Mouse (Mus musculus): ENCODE data around the gene Efnb2. TPM values are rescaled to one million over a fixed set of nuclear protein-coding genes. Genes with fewer than 3 reads are reported as not detected.
A peak's percentile ranks its signal among the peaks of the same experiment; 100 is the strongest.

Efnb2 gene
- total RNA-seq, 2 experiments from 2014 or later, result 25.0 to 28.9 TPM

- peak overlapping the region; percentile 89 for H3K27ac ChIP-seq
- H3K4me3 ChIP-seq, result peak overlapping the region; percentile 91
- DNase-seq (ENCODE audit: low spot score in 2 of 2), result peak; percentile 86 to 94
- TF ChIP-seq CTCF (conservative IDR thresholded peaks at IDR 0.05), result peak; percentile 92
These were observed 707 bp upstream of the Efnb2 start for GRCm38 (mm10) chr8:8661759-8662138.

GRCm38 (mm10) chr8:8660307-8661098 is 539 bp downstream of the Efnb2 start:
- no peak for TF ChIP-seq CTCF (conservative IDR thresholded peaks at IDR 0.05)
- Histone ChIP-seq H3K27ac (peak overlapping the region; percentile 89), H3K4me3 (peak overlapping the region; percentile 91)
- no peak for DNase-seq (ENCODE audit: low spot score in 2 of 2)

DNA sequence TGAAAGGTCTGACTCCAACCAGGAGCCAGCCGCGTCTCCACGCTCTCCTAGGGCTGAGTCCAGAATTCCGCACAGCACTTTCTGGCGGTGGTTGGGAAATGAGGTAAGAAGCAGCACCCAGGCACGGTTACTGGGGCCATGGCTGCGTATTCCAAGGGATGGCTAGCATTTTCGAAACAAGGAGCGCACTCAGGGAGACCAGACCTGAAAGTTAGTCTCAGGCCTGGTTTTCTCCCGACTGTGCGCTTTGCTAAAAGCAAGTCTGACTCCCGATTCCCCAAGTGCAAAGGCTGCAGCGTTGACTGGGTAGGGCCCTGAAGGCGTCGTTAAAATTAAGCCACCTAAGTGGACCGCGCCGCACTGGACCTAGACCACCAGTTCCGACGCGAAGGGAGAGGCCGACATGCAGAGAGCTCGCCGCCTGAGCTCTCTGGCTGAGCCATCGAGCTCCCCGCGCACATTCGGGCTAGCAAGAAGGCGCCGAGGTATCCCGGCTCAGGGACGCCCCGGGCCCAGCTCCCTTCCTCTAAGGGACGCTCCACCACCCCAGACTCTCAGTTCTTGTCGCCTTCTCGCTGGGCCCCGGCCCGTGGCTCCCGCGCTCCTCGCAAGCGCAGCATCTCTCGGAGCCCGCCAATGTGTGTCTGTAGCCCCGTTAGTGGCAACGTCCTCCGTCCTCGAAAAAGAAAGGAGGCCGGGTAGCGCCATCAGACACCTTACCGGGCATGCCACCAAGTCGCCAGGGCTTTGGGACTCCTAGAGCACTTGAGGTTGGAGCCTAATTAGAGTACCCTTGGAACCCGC is 1.3 kb downstream of the Efnb2 start:
- DNase-seq (ENCODE audit: low spot score in 2 of 2), result peak in 1 of 2 experiments; percentile 27
- H3K4me3 ChIP-seq, result peak overlapping the region; percentile 91
- TF ChIP-seq CTCF (conservative IDR thresholded peaks at IDR 0.05), result no peak
- peak overlapping the region; percentile 89 for H3K27ac ChIP-seq

DNA sequence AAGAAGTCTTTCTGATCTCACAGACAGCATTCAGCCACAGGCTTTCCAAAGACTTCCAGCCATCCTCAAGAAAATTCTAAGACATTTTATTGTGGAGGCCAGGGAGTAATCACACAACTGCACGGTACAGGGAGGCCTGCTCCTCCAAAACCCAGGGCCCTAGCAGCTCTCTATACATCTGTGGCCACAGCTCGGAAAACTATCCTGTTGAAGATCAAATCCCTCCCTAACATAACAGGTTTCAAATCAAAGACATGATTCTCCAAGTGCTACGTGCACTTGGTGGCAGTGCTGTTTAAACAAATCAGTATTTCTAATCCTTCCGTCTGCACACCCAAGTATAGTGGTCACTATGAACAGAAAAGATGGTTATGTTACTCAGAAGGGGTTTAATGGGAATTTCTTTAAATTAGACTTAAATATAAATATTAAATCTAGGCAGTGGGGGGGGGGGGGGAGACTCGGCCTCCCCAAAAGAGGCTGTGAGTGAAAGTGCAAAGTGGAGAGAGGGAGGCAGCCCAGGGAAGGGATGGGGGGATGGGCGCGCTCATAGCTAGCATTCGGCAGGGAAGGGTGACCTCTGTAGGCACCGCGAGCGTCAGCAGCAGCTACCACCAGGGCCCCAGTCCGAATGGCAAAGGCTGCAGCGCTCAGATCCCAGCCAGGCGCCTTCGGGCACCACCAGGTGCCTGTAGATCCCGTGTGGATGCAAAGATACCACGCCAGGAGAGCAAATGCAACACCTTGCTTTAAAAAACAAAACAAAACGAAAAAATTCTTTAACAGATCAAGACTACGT is 2.4 kb downstream of the Efnb2 start:
- H3K27ac ChIP-seq, result peak overlapping the region; percentile 89
- TF ChIP-seq CTCF (conservative IDR thresholded peaks at IDR 0.05), result peak; percentile 79
- H3K4me3 ChIP-seq, result peak overlapping the region; percentile 91
- peak; percentile 82 to 84 for DNase-seq (ENCODE audit: low spot score in 2 of 2)

GRCm38 (mm10) chr8:8657692-8658355 is 3.2 kb downstream of the Efnb2 start:
- no peak for DNase-seq (ENCODE audit: low spot score in 2 of 2)
- TF ChIP-seq CTCF (conservative IDR thresholded peaks at IDR 0.05), result no peak
- peak overlapping the region; percentile 91 for H3K4me3 ChIP-seq
- peak overlapping the region; percentile 63 for H3K27ac ChIP-seq

DNA sequence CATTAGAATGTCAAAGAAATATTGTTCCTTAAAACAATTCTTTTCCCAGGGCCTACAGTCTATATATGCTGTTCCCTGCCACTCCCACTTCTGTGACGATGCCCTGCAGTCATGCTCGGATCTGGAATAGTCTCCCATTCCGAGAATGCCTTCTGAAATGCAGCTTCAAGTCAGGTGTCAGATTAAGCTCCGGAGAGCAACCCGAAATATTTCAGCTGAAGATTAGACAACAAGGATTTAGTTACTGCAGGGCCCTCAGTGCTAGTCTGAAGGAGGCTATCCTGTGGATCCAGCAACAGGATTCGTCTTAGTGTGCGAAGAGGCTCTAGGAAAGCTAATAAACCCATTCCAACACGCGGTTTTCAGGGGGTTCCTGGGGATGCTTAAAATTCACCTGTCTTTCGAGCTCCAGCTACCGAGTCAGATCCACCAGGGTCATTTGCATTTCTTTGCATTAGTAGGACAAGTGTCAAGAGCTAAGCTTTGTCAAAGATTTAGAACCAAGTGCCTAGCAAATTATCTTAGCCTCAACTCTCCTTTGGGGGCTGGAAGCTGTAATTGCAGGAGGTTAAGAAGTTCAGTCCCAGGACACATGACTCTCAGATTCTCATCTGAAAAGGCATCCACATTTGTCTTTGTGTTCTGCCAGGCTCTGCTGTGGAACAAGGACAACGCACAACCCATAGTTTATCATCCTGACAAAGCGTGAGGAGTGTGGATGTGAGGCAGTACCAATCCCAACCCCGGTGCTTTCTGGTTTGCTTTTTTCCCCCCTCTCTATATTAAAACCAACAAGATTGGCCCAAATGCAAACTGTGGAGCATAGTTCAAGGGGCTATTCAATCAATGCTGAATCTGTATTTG is 4.2 kb downstream of the Efnb2 start:
- TF ChIP-seq CTCF (conservative IDR thresholded peaks at IDR 0.05), result no peak
- Histone ChIP-seq H3K27ac (peak overlapping the region; percentile 63), H3K4me3 (peak overlapping the region; percentile 91)
- DNase-seq (ENCODE audit: low spot score in 2 of 2), result no peak

DNA sequence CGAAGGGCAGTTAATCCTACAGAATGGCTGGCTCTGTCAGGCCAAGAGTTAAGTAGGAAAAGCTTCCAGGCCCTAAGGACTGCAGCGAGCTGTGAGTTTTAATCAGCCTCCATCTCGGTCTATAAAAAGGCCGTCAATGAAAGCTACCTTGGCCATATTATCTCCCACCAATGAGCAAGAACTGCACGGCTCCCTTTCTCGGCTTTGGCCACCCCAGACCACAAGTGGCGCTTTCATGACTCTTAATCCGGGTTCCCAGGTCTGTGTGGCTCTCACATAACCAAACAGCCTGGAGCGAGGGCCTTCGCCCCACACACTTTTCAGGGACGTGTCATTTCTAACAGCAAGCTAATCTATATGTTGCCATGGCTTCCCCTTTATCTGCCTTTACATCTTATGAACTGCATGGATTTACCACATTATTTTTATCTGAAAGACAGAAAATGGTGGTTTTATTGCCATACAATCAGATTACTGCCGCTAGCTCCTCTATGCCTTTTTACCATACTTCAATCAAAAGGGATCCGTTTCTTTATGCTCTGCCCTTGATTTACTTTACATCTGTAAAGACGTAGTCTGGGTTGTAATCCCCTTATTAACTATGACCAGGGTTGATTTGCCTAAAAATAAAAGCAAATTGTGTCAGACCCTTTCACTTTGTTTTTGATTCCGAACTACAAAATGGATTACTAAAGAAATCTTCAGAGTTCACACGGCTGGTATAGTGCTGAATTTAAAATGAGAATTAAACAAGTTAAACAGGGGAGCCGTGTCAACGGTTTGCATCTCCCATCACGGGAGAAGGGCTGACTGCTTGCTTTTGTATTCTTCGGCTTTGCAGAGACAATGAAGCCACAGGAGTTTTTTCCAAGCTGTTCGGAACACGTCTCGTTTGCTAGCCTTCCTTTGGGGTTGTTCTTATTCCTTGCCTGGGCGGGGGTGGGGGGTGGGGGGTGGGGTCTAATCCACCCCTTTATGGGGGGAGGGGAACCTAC is 5.4 kb downstream of the Efnb2 start:
- DNase-seq (ENCODE audit: low spot score in 2 of 2), result no peak
- Histone ChIP-seq H3K27ac (peak overlapping the region; percentile 63), H3K4me3 (peak overlapping the region; percentile 91)
- no peak for TF ChIP-seq CTCF (conservative IDR thresholded peaks at IDR 0.05)

- no peak for DNase-seq (ENCODE audit: low spot score in 2 of 2)
- Histone ChIP-seq H3K4me3 (no peak overlapping the region), H3K27ac (peak overlapping the region; percentile 63)
- TF ChIP-seq CTCF (conservative IDR thresholded peaks at IDR 0.05), result no peak
These were observed 7.0 kb downstream of the Efnb2 start for GRCm38 (mm10) chr8:8653906-8654489.

GRCm38 (mm10) chr8:8653343-8653742 is 7.7 kb downstream of the Efnb2 start:
- no peak overlapping the region for H3K4me3 ChIP-seq
- H3K27ac ChIP-seq, result peak overlapping the region; percentile 63; the same call in 1 of the 2 replicates
- TF ChIP-seq CTCF (conservative IDR thresholded peaks at IDR 0.05), result 0 out of 2 replicates have a peak, but pooled peaks have one; percentile 12
- DNase-seq (ENCODE audit: low spot score in 2 of 2), result no peak

DNA sequence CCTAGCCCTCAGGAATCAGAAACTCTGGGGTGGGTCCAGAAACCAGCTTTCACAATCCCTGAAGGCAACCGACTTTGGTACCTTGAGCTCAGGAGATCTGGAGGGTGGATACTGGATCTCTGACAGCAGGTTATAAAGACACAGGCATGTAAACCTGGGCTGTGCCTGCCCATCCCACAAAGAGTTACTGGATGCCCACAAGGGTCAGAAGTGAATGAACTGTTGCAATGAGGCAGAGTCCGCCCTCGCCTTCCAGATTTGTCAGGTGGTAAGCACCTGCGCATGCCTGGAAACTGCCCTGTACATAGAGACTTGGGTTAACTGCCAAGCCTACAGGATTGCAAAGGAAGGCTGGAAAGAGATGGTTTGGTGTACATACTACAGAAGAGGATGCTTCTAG is 8.7 kb downstream of the Efnb2 start:
- no peak for DNase-seq (ENCODE audit: low spot score in 2 of 2)
- no peak overlapping the region for H3K27ac ChIP-seq
- TF ChIP-seq CTCF (conservative IDR thresholded peaks at IDR 0.05), result no peak
- no peak overlapping the region for H3K4me3 ChIP-seq

All from layer of hippocampus, adult 2 months (tissue).